Mouse (Mus musculus) left cerebral cortex, postnatal 4 days (tissue): ENCODE results near the gene Fryl. TPM values are rescaled to one million over a fixed set of nuclear protein-coding genes. Genes with fewer than 3 reads are reported as not detected.
A peak's percentile ranks its signal among the peaks of the same experiment; 100 is the strongest.

Experiments used
- DNase-seq: peaks from one replicate; pipeline ENCODE4 v3.0.0-alpha.2; 2022
- intact Hi-C: fragments of 180-260 bp; cut with DNase I; formaldehyde crosslinking; loops from one replicate; pipeline ENCODE4 v1.15.1; 2025
- total RNA-seq, 2 experiments: library from RNA; stranded (reverse); gene quantifications; 2 replicates each; pipeline ENCODE4 v1.2.3; 2021

The Fryl gene
- total RNA-seq, 2 experiments from 2014 or later, result 69.6 to 81.4 TPM

GRCm38 (mm10) chr5:73199586-73199985, 56.8 kb downstream of the Fryl start:
- no peak for DNase-seq
- intact Hi-C loops, result no loop called here

GRCm38 (mm10) chr5:73198690-73199089, 57.7 kb downstream of the Fryl start:
- intact Hi-C loops, result no loop called here
- DNase-seq, result no peak

DNA sequence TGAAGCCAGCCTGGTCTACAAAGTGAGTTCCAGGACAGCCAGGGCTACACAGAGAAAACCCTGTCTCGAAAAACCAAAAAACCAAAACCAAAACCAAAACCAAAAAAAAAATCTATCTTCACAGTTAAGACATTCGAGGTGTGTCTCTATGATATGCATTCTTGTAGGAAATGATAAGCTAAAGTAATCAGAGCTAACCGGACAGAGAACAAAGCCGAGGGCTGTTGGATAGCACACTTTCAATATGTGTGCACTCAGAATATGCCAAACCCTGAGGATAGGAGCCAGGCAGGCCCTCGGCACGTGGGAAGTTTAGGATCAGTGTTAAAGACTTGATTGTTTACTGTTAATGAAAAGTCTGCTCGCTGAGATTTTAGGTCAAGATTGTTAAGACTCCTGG, 58.6 kb downstream of the Fryl start:
- intact Hi-C loops, result no loop called here
- DNase-seq, result no peak

GRCm38 (mm10) chr5:73194740-73195139, 61.7 kb downstream of the Fryl start:
- intact Hi-C loops, result no loop called here

GRCm38 (mm10) chr5:73194083-73194570, 62.3 kb downstream of the Fryl start:
- intact Hi-C loops, result no loop called here
- no peak for DNase-seq

More at GRCm38 (mm10) chr5:73194740-73195139, 61.7 kb downstream of the Fryl start:
- DNase-seq, result no peak

DNA sequence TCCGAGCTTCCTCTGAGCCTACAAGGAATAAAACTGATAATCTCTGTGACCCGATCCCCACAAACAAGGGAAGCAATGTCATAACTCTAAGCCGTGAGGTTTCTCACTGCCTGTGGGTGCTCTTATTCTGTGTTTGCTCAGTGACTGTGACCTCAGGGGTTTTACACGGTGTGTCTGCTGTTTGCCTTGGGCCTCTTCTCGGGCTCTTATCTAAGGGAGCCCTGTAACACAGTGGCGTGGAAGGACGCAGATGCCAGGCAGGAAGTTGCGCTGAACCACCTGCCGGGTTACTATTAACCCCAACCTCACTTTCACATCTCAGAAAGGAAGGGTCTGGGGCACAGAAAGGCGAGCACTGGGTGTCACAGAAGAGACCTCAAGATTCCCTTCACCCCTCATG, 62.8 kb downstream of the Fryl start:
- DNase-seq, result no peak
- intact Hi-C loops, result no loop called here

- intact Hi-C loops, result no loop called here
- no peak for DNase-seq
Observed at GRCm38 (mm10) chr5:73192870-73193576, 63.4 kb downstream of the Fryl start.

DNA sequence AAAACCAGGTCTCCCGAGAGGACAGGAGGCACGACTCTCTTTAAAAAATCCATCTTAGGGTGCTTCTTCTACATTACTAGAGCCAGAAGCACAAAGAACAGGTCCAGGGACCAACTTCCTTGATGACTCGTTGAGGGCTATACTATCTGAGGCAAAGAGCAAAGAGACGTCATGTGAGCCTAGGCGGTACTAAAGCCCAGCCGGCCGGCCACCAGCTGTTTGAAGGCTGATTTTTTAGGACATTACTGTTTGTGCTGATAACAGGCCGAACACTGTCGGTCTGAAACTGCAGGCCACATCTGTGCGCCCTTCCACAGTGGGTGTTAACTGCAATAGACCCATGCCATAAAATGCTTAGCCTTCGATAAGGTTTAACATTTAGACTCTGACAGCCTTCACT, 64.7 kb downstream of the Fryl start:
- intact Hi-C loops, result no loop called here
- DNase-seq, result no peak

DNA sequence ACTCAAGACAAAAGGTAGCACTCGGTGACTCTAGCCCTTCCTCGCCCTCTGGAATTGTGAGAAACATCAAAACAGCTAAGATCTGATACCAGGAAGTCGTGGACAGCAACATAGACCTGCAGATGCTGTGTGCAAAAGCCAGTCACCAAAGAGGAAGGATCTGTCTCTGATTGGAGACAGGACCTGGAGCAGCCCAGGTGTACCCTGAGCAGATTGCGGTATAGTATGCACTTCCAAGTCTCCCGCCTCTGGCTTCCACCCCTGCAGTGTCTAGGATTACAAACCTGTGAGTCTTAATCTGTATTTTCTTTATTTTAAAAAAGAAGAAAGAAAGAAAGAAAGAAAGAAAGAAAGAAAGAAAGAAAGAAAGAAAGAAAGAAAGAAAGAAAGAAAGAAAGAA, 66.3 kb downstream of the Fryl start:
- DNase-seq, result no peak
- intact Hi-C loops, result no loop called here

DNA sequence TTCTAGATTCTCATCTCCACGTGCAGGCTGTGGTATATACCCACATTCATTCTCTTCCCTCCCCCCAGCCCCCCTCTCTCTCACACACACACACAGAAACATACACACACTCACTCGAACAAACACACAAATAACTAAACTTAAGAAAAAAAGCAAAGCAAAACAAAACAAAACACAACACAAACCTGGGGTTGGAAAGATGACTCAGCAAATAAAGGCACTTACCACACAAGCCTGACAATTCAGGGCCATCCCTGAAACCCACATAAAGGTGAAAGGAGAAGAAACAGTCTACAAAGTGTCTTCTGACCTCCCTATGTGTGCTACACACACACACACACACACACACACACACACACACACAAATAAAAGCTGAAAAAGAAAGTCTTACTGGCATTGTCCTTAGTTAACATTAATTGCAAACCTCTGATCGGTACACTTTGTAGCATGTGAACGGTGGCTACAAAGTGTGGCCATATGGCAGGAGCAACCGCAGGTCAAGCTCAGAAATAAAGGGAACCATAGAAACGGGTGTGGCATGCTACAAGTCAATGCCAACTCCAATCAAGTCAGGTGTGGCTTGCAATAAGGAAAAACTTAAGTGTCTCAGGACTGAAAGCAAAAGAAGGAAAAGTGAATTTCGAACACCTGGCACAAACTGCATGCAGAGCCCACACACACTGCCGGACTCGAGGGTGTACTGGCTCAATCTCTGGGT, 66.8 kb downstream of the Fryl start:
- no peak for DNase-seq
- intact Hi-C loops, result no loop called here

GRCm38 (mm10) chr5:73188576-73188975, 67.8 kb downstream of the Fryl start:
- intact Hi-C loops, result no loop called here
- no peak for DNase-seq

- DNase-seq, result no peak
- intact Hi-C loops, result no loop called here
Observed at GRCm38 (mm10) chr5:73188164-73188563, 68.3 kb downstream of the Fryl start.

- no peak for DNase-seq
- intact Hi-C loops, result no loop called here
Observed at GRCm38 (mm10) chr5:73186912-73187311, 69.5 kb downstream of the Fryl start.

DNA sequence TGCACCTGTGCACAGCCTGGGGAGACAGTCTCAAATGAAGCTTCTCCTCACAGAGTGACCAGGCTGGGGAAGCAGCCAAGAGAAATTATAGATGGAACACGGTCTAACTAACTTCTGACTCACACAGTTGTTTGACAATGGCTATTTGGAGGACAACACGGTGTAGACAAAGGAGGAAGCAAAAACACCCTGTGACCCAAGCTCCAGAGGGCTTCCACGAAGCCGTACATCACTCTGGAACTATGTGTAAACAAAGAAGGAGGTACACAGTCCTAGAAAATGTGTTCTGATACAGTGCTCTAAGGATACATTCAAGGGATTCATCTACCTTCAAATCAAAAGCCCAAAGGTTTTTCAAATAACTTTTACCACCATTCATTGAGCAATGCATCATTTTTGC, 71.0 kb downstream of the Fryl start:
- intact Hi-C loops, result no loop called here

DNA sequence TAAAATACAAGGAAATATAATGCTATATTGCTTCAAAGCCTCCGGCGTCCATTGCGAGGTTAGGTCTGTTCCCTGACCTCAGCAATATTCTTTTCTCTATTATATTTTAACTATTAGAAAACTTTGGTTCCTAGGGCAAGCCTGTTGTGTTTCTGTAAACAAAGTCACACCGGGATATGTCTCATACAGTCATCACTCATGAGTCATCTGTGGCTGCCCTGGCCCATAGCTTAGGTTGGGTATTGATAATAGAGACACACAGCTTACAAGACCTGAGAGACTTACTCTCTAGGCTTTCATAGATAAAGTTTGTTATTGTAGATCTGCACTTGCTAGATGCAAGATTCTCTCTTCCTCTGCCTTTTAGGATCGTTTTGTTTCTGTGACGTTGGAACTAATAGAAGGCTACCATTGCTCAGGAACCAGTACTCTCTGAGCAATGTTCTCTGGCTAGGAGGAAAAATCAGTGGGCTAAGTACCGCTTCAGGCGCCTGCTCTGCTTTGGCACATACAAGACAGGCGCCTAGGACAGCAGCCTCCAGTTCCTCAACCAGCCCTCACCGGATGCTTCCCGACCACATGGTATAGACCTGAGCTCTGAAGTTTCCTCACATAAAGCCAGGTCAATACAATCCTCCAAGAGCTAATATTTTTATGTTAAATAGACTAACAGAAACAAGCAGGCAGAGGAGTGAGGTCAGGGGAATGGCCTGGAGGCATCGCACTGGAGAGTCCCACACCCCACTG, 73.5 kb downstream of the Fryl start:
- intact Hi-C loops, result no loop called here
- no peak for DNase-seq

More for the DNA sequence above, 71.0 kb downstream of the Fryl start:
- no peak for DNase-seq

DNA sequence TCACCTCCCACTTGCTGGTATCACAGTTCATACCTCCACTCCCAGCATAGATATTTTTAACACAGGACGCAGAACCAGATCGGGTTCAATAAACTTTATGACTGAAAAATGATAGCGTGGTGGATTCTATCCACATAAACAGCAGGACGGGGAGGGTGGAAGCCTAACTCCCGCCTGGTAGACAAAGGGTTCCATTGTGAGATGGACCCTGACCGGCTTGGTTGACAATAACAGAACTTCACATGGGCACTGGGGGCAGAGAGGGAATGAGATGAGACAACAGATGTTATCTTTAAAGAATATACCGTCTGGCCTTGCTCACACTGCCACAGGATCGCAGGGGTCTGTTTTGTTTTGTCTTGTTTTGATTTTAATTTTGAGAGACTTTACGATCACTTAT, 74.2 kb downstream of the Fryl start:
- intact Hi-C loops, result no loop called here
- no peak for DNase-seq

DNA sequence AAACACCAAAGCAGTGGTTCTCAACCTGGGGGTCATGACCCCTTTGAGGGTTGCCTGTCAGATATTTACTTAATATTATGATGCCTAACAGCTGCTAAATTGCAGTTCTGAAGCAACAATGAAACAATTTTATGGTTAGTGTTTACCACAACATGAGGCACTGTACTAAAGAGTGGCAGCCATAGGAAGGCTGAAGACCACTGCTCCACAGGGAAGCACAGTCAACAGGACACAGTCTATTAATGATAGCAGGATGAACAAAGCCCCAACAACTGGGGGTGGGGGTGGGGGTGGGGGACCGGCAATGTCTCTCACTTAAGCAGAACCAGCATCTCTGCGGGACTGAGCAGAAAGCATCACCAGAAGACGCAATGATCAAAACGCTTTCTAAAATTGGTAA, 80.1 kb downstream of the Fryl start:
- no peak for DNase-seq
- intact Hi-C loops, result no loop called here

- intact Hi-C loops, result no loop called here
Observed at GRCm38 (mm10) chr5:73175377-73176147, 80.9 kb downstream of the Fryl start.

DNA sequence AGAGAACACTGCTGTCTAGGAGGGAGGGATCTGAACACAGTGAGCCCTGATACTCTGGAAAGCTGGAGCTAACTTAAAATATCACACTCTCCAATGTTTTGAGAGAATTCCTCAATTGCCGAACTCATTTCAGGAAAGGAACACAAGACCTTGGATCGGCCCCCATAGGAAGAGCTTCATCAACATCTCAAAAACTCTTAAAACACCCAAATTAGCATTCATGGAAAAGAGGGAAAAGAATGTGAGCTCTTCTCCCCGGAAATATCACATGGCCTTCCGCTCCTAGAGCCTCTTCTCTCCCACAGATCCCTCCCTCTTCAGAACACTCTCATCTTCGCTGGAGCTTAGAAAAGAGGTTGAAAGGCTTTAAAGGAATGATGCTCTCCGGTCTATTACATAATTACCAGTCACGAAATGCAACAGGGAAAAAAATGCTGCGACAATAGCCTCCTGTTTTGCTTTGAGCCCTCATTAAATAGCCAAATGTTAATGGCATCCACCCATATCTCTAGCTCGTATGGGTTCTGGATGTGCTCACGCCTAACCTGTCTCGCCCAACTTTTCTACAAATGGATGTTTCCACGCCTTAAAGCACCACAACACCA, 84.4 kb downstream of the Fryl start:
- no peak for DNase-seq
- intact Hi-C loops, result no loop called here

More at GRCm38 (mm10) chr5:73175377-73176147, 80.9 kb downstream of the Fryl start:
- DNase-seq, result no peak

DNA sequence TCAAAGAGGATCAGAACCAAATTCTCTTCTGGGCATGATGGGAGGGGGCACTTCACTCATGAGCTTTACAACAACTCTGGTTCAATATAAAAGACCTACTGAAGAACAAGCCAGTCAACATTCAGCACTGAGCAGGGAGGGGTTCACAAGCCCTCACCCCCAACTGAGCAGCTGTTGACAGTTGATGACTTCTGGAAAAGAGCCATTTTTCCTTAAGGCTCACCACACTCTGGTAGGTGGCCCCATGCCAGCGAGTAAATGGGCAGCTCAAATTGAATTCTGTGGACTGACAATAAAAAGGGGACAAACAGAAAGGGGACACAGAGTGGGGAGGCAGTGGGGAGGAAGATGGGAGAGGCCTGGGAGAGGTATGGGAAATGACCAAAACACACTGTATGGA, 85.2 kb downstream of the Fryl start:
- intact Hi-C loops, result no loop called here
- DNase-seq, result peak; percentile 66
